Mouse (Mus musculus) erythroblast, embryonic 14.5 days (primary cell): ENCODE measurements at regions not wholly inside any gene's neighbourhood (a gene's known extent, or its start where the extent isn't known, plus 50 kb on each side); places are given as distances from the start of the nearest gene placed in this dataset.

Source experiments
- GATA1 ChIP-seq: IDR thresholded peaks from 2 replicates; pipeline ENCODE4 v1.6.1; 2012; ENCODE audit warnings: low read length, inconsistent platforms, mixed read lengths
- TAL1 ChIP-seq: IDR thresholded peaks from 3 replicates; pipeline ENCODE4 v1.6.1; 2012; ENCODE audit warnings: low read length, inconsistent platforms, mixed read lengths

DNA sequence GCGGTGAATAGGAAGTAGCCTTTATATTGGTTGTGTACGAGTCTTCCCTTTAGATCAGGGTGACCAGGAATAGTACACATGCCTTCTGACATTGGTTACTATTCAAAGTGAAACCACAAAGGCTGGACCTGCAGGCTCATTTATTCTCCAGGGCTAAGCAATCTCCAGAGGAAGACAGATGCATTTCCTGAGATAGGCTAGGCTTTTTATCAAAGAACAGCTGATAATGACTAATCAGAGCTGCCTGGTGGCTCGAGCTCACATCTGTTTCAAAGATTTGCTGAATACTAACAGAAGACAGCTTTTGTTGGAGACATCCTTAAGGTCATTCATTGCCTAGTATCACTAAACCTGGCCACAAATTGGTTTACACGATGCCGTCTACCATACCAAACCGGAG lies 838.1 kb downstream of the Epha4 start:
- TF ChIP-seq TAL1 (no peak), GATA1 (no peak)
